Mouse (Mus musculus) CH12.LX (cell line): ENCODE measurements around the gene Cog1.

ENCODE experiments used
- CTCF ChIP-seq, 2 experiments: IDR thresholded peaks in 1 of 2; conservative IDR thresholded peaks in 1 of 2; 2 replicates each; pipeline ENCODE4 v1.5.1; 2011 to 2012; ENCODE audit warnings: low read depth in 2 of 2, low read length in 2 of 2, improper control_type of control experiment in 1 of 2, inconsistent platforms in 1 of 2, mild to moderate bottlenecking in 1 of 2, moderate library complexity in 1 of 2
- ZC3H11A ChIP-seq: IDR thresholded peaks from 2 replicates; pipeline ENCODE4 v1.6.1; 2012; ENCODE audit warnings: low read depth, mild to moderate bottlenecking, inconsistent platforms, low read length, improper control_type of control experiment

DNA sequence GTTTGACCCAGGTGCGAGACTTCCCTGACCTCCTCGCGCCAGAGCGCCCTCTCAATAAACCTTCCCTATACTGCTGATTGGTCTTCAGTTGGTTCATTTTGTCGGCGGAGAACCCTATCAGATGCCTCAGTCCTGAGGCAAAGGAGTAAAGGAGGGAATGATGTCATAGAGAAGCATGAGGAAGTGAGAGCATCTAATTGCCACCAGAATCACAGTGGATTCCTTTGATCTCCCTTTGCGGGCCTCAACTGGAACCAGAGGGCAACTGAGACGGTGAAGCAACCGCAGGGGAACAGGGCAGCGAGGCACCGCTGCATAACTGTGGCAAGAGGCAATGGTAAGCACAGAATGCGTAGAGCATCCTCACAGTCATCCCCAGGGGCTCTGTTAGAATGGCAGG lies 10.3 kb upstream of the Cog1 start:
- TF ChIP-seq ZC3H11A (no peak), CTCF (conservative IDR thresholded peaks at IDR 0.05 in 1 of 2, IDR thresholded peaks at IDR 0.05 in 1 of 2; ENCODE audit: low read depth in 2 of 2, low read length in 2 of 2) (no peak)
